Mouse (Mus musculus) hindbrain, embryonic 16.5 days (tissue): Measurements from ENCODE around the gene Syt13. TPM values are rescaled to one million over a fixed set of nuclear protein-coding genes. Genes with fewer than 3 reads are reported as not detected.

Source experiments
- ATAC-seq: fragments of 200-750 bp; cut with Nextera tagmentation; 2 replicates; pipeline ENCODE4 v1.8.0; 2017; ENCODE audit warnings: moderate TSS enrichment, moderate library complexity
- H3K27ac ChIP-seq: fragments of 300-500 bp; sonication (generic); 2 replicates; pipeline ENCODE4 v1.5.1; 2014; ENCODE audit warnings: low read depth, mild to moderate bottlenecking, control low read depth, low read length, moderate library complexity
- H3K27me3 ChIP-seq: fragments of 300-500 bp; sonication (generic); replicated peaks from 2 replicates; pipeline ENCODE4 v1.6.1; 2014; ENCODE audit warnings: low read length; ENCODE audit not compliant: control insufficient read depth, insufficient read depth
- H3K36me3 ChIP-seq: fragments of 300-500 bp; sonication (generic); 2 replicates; pipeline ENCODE4 v1.6.1; 2014; ENCODE audit warnings: mild to moderate bottlenecking, low read length, moderate library complexity, mixed read lengths; ENCODE audit not compliant: control insufficient read depth, insufficient read depth
- H3K4me1 ChIP-seq: fragments of 300-500 bp; sonication (generic); 2 replicates; pipeline ENCODE4 v1.6.1; 2014; ENCODE audit warnings: low read depth, low read length; ENCODE audit not compliant: control insufficient read depth, insufficient read depth
- H3K4me2 ChIP-seq: fragments of 300-500 bp; sonication (generic); 2 replicates; pipeline ENCODE4 v1.6.1; 2014; ENCODE audit warnings: mild to moderate bottlenecking, low read length, control low read depth, moderate library complexity
- H3K4me3 ChIP-seq: fragments of 300-500 bp; sonication (generic); 2 replicates; pipeline ENCODE4 v1.5.1; 2014; ENCODE audit warnings: mild to moderate bottlenecking, low read length, control low read depth, moderate library complexity
- H3K9ac ChIP-seq: fragments of 300-500 bp; sonication (generic); 2 replicates; pipeline ENCODE4 v1.6.1; 2014; ENCODE audit warnings: low read depth, mild to moderate bottlenecking, control low read depth, low read length, moderate library complexity
- H3K9me3 ChIP-seq: fragments of 300-500 bp; sonication (generic); 2 replicates; pipeline ENCODE4 v1.6.1; 2014; ENCODE audit warnings: mild to moderate bottlenecking, low read length, moderate library complexity; ENCODE audit not compliant: control insufficient read depth
- WGBS: fragments of 180-500 bp; shearing (Covaris S2); extraction: QIAGEN DNeasy Blood & Tissue Kit; methylation state at CpG from one replicate; pipeline ENCODE4 v1.1.7; 2014; 5-methylcytosine and 5-hydroxymethylcytosine counted together
- polyA plus RNA-seq: library from polyadenylated mRNA; unstranded; fragments of >200 nt; fragmentation: Nextera tagmentation; extraction: Ambion mirVana; gene quantifications from 2 replicates; pipeline ENCODE4 v1.2.1, GENCODE M21; 2015

Syt13 gene
- polyA plus RNA-seq = 61.7 and 66.6 TPM in 2 replicates

- no peaks in the 10 kb centered on the region for H3K9me3 ChIP-seq
- peak within 1 kb of the TSS; percentile 82 for H3K4me2 ChIP-seq
- WGBS = 1% methylated on average over 37 of the region's 38 CpGs
- peak within 1 kb of the TSS; percentile 56 for H3K4me3 ChIP-seq
- peaks cover 39% of the 10 kb centered on the region for H3K4me1 ChIP-seq
- peak; percentile 86 for ATAC-seq
- no peaks in the 10 kb centered on the region for H3K27me3 ChIP-seq
- H3K27ac ChIP-seq = peak within 1 kb of the TSS; percentile 66
- no peaks in the 10 kb centered on the region for H3K36me3 ChIP-seq
- H3K9ac ChIP-seq = peak within 1 kb of the TSS; percentile 74
These were observed at the start of gene Syt13 for GRCm38 (mm10) chr2:92914933-92915553. Syt13 (plus strand) TSS chr2:92915098.

GRCm38 (mm10) chr2:92866616-92867015 lies 48.3 kb upstream of the Syt13 start:
- ATAC-seq = no peak
- no peak overlapping the region for H3K9ac ChIP-seq
- H3K4me3 ChIP-seq = no peak overlapping the region
- no peak overlapping the region for H3K4me2 ChIP-seq
- H3K4me1 ChIP-seq = peaks cover 5% of the 10 kb centered on the region
- H3K27me3 ChIP-seq = no peaks in the 10 kb centered on the region
- WGBS = 33% methylated on average over 2 of the region's 2 CpGs
- no peak overlapping the region for H3K27ac ChIP-seq
- H3K36me3 ChIP-seq = no peaks in the 10 kb centered on the region
- no peaks in the 10 kb centered on the region for H3K9me3 ChIP-seq

GRCm38 (mm10) chr2:92870139-92870836 lies 44.6 kb upstream of the Syt13 start:
- Histone ChIP-seq H3K9ac (no peak overlapping the region), H3K27ac (peak overlapping the region; percentile 13; the same call in 1 of the 2 replicates), H3K4me3 (no peak overlapping the region), H3K9me3 (no peaks in the 10 kb centered on the region), H3K27me3 (no peaks in the 10 kb centered on the region), H3K4me1 (peaks cover 5% of the 10 kb centered on the region), H3K36me3 (no peaks in the 10 kb centered on the region), H3K4me2 (no peak overlapping the region)
- WGBS = 16% methylated on average over 10 of the region's 10 CpGs
- peak; percentile 37; the same call in 1 of the 2 replicates for ATAC-seq

- peaks cover 5% of the 10 kb centered on the region for H3K4me1 ChIP-seq
- ATAC-seq = no peak
- no peaks in the 10 kb centered on the region for H3K36me3 ChIP-seq
- H3K27me3 ChIP-seq = no peaks in the 10 kb centered on the region
- H3K9ac ChIP-seq = no peak overlapping the region
- H3K4me2 ChIP-seq = no peak overlapping the region
- H3K4me3 ChIP-seq = no peak overlapping the region
- no peaks in the 10 kb centered on the region for H3K9me3 ChIP-seq
- no peak overlapping the region for H3K27ac ChIP-seq
- WGBS = 36% methylated on average over 7 of the region's 7 CpGs
These were observed 43.7 kb upstream of the Syt13 start for GRCm38 (mm10) chr2:92871093-92871686.

- WGBS = 93% methylated on average over 4 of the region's 4 CpGs
- Histone ChIP-seq H3K9me3 (no peaks in the 10 kb centered on the region), H3K4me2 (no peak overlapping the region), H3K4me3 (no peak overlapping the region), H3K9ac (no peak overlapping the region), H3K27ac (no peak overlapping the region), H3K36me3 (no peaks in the 10 kb centered on the region), H3K4me1 (peaks cover 5% of the 10 kb centered on the region), H3K27me3 (no peaks in the 10 kb centered on the region)
- ATAC-seq = no peak
These were observed 42.2 kb upstream of the Syt13 start for GRCm38 (mm10) chr2:92872652-92873051.

GRCm38 (mm10) chr2:92874592-92874991 lies 40.3 kb upstream of the Syt13 start:
- no peak for ATAC-seq
- no peak overlapping the region for H3K4me2 ChIP-seq
- no peaks in the 10 kb centered on the region for H3K27me3 ChIP-seq
- no peak overlapping the region for H3K4me3 ChIP-seq
- WGBS = 71% methylated on average over 1 of the region's 1 CpGs
- H3K4me1 ChIP-seq = peaks cover 5% of the 10 kb centered on the region
- no peak overlapping the region for H3K27ac ChIP-seq
- no peaks in the 10 kb centered on the region for H3K36me3 ChIP-seq
- no peak overlapping the region for H3K9ac ChIP-seq
- no peaks in the 10 kb centered on the region for H3K9me3 ChIP-seq

- 33% methylated on average over 3 of the region's 3 CpGs for WGBS
- no peaks in the 10 kb centered on the region for H3K9me3 ChIP-seq
- no peak overlapping the region for H3K9ac ChIP-seq
- no peaks in the 10 kb centered on the region for H3K36me3 ChIP-seq
- no peak overlapping the region for H3K27ac ChIP-seq
- no peak for ATAC-seq
- no peaks in the 10 kb centered on the region for H3K4me1 ChIP-seq
- H3K27me3 ChIP-seq = no peaks in the 10 kb centered on the region
- no peak overlapping the region for H3K4me3 ChIP-seq
- H3K4me2 ChIP-seq = no peak overlapping the region
These were observed 37.4 kb upstream of the Syt13 start for GRCm38 (mm10) chr2:92877488-92877887.

- peak; percentile 67 for ATAC-seq
- H3K9ac ChIP-seq = peak overlapping the region; percentile 23; the same call in 1 of the 2 replicates
- H3K36me3 ChIP-seq = no peaks in the 10 kb centered on the region
- WGBS = 2% methylated on average over 15 of the region's 15 CpGs
- no peak overlapping the region for H3K27ac ChIP-seq
- peaks cover 6% of the 10 kb centered on the region for H3K4me1 ChIP-seq
- no peaks in the 10 kb centered on the region for H3K9me3 ChIP-seq
- no peak overlapping the region for H3K4me3 ChIP-seq
- H3K27me3 ChIP-seq = no peaks in the 10 kb centered on the region; the same call in 1 of the 2 replicates
- H3K4me2 ChIP-seq = peak overlapping the region; percentile 39
These were observed 31.6 kb upstream of the Syt13 start for GRCm38 (mm10) chr2:92883039-92883911.
